Mouse (Mus musculus): ENCODE results near the gene Serinc5.
"Not testable (repeated sequence)": the region's sequence is repeated elsewhere in the genome, so short reads cannot be mapped to it uniquely, and the experiment has no call there.

Gene Serinc5

DNA sequence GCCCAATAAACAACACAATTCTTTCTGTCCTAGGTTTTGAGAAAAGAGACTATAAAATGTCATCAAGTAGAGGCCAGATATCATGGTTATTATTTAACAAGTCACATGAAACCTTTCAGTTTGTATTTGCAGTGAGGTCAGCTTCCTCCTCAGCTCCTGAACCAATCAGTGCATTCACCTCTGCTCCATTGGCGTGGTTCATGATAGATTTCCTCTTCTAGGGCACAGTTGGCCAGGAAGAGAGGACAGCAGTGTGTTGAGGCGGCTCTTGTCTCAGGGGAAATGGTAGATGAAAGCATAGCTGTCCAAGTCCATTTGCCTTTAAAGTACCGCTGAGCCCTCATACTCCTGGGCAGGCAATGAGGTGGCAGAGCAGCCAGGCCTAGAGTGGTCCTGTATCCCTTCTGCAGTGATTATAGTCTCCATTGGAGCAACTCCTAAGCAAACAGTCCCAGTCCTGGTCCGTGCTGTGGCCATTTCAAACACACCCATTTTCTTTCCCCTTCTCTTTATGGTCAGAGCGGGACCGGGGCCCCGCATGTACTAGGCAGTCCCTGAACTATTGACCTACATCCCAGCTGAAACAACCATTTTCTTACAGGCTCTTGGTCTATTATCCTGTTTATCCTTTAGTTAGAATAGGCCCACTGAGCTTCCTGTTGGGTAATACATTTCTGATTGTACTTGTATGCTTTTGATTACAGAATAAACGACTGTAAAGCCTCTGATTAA is 51.8 kb downstream of the Serinc5 start:
- no peak for DNase-seq (ENCODE audit: low read depth, low spot score)

DNA sequence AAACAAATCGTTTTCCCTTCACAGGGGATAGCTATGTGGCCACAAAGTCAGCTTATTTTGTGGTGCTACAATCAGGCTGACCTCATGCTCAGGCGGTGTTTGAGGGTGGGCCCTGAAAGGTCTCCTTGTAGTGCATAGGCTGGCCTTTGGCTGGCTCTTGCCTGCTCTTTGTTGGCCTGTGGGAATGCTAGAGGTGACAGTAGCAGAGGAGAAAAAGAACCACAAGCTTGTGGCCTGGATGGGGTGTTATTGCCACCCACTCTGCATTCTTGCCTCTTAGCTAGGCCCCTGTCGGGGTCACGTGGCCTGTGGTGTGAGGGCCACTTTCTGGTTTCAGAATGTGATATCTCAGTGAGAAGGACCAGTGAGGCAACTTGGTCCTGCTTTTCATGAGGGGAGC is 54.1 kb downstream of the Serinc5 start:
- DNase-seq (ENCODE audit: low read depth, low spot score): no peak

- peak; percentile 65 for DNase-seq (ENCODE audit: low read depth, low spot score)
Observed at GRCm38 (mm10) chr13:92668214-92668985, 57.5 kb downstream of the Serinc5 start.

DNA sequence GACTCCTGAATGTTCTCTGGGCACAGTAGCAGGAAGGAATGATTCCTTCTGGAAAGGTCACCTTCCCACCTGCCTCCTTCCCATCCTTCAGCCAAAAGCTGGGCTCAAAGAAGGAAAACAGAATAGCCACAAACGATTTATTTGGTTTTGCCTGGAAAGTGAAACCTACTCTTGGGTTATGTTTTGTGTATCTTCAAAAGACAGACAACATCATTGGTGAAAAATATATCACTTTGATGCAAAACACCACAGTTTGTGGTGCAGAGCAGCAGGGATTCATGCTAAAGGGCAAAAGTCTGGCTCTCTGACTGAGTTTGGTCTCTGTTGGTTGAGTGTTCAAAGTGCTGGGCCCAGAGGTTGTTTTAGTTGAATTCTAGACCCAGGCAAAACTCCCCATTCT is 60.8 kb downstream of the Serinc5 start:
- DNase-seq (ENCODE audit: low read depth, low spot score): no peak

GRCm38 (mm10) chr13:92674676-92675075 is 63.8 kb downstream of the Serinc5 start:
- no peak for DNase-seq (ENCODE audit: low read depth, low spot score)

GRCm38 (mm10) chr13:92675308-92675707 is 64.4 kb downstream of the Serinc5 start:
- DNase-seq (ENCODE audit: low read depth, low spot score): peak; percentile 57

GRCm38 (mm10) chr13:92675897-92676584 is 65.2 kb downstream of the Serinc5 start:
- peak; percentile 59 for DNase-seq (ENCODE audit: low read depth, low spot score)

- no peak for DNase-seq (ENCODE audit: low read depth, low spot score)
Observed at GRCm38 (mm10) chr13:92677656-92678055, 66.8 kb downstream of the Serinc5 start.

DNA sequence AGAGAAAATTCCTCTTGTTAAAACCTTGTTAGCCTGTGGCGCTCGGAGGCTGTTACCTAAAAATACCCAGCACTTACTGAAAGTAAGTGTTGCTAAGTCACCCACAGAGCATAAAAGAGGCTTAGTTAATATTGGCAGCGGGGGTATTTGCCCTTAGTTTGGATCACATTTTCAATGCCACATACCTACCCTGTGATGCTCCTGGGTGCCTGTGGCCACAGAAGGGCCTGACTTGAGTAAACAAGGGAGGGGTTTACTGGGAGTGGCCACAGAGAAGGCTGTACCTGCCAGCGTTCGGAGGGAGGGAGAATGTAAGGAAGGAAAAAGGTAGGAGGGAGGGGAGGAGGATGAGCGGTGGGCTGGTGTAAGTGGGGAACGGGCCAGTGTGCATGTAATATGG is 68.8 kb downstream of the Serinc5 start:
- no peak for DNase-seq (ENCODE audit: low read depth, low spot score)

- DNase-seq (ENCODE audit: low read depth, low spot score): no peak
Observed at GRCm38 (mm10) chr13:92681541-92681940, 70.7 kb downstream of the Serinc5 start.

- DNase-seq (ENCODE audit: low read depth, low spot score): no peak
Observed at GRCm38 (mm10) chr13:92682833-92683232, 71.9 kb downstream of the Serinc5 start.

DNA sequence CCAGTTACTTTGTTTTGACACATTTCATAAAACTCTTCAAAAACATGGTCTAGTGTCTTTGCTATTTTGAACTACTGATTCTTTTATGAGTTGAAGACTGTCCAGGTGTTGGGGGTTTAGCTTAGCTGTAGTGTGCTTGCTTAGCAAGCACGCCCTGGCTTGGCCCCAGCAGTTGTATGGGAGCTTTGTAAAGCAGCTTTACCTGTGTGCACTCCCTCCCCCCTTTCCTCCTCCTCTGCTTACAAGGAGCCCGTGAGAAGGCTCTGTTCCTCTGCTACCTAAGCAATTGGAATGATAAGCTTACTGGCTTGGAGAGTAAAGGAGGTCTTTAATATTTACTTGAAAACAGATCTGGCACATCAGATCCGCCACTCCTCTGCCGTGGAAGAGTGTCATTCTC is 72.6 kb downstream of the Serinc5 start:
- no peak for DNase-seq (ENCODE audit: low read depth, low spot score)

- DNase-seq (ENCODE audit: low read depth, low spot score): no peak
Observed at GRCm38 (mm10) chr13:92684310-92684709, 73.4 kb downstream of the Serinc5 start.

DNA sequence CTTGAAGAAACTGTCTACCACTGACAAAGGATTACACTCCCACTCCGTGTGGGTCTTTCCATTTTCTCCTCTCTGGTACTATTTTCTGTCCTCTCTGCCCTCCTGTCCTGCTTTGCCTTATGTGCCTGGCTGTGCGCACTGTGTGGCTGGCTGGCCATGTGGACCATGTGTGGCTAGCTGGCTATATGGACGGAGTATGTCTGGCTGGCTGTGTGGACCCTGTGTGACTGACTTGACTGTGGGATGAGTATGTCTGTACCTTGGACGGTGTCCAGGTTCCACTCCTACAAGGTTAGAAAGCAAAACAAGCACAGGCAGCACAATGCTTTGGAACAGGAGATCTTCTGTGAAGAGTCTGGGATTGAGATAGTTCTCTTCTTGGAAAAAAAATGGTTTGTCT is 74.4 kb downstream of the Serinc5 start:
- DNase-seq (ENCODE audit: low read depth, low spot score): no peak

DNA sequence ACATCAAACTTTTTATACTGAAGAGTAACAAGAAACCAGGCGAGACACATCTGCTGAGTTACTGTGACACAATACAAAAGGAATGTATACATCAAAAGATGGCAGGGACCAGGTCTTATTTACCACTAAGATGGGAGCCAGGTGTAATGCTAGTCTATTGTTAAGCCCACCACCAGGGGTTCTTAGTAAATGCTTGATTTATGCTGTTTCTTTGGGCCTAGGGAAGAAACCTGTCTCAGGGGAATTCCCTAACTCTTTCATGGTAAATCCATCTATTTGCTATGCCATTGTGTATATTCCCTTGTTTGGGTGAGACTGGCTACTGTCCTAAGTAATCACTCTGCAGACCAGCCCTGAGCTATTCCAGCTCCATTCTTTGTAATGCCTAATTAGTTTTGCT is 76.3 kb downstream of the Serinc5 start:
- DNase-seq (ENCODE audit: low read depth, low spot score): not testable (repeated sequence)

DNA sequence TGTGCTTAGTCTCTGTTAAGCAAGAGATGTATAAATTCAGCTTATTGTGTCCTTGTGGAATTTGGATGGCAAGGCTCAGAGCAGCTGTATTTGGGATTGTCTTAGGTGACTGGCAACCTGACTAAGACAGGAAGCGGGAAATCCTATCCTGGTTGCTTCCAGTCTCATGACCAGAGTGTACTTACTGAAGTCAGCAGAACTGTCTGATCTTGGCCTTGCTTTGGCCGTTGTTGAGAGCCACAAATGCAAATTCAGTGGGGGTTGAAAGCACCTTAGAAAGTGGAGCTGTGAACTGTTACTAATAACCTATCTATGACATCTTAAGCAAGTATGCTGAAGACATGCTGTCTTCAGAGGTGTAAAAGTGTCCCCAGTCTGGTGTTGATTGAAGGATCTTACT is 78.2 kb downstream of the Serinc5 start:
- no peak for DNase-seq (ENCODE audit: low read depth, low spot score)

DNA sequence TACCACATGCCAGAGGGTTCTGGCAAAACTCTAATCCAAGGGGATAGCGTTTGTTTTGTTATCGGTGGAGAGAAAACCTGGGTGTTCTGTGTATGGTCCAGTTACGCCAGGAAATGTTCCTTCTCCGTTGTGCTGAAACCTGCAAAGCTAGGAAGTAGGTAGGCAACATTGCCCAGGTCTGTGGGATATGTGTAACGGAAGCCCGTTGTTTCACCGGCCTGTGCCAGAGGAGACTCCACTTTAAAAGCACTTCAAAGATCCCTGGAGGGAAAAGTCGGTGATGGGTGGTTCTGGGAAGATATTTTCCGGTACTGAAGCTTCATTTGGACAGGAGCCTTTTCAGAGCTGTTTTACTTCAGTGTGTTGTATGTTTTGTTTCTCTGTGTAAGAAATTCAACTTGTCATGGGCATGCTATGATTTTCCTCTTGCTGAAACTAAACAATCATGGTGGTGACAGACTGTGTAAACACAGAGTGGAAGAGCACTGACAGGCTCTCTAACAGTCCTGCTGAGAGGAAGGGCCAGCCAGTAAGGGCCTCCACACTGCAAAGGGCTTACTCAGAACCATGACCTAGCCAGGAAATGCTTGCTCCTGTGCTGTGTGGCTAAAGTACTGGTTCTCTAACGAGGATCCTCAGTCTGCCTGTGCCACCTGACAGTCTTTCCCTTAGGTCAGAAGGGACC is 83.1 kb downstream of the Serinc5 start:
- DNase-seq (ENCODE audit: low read depth, low spot score): no peak

GRCm38 (mm10) chr13:92696491-92696939 is 85.6 kb downstream of the Serinc5 start:
- no peak for DNase-seq (ENCODE audit: low read depth, low spot score)

DNA sequence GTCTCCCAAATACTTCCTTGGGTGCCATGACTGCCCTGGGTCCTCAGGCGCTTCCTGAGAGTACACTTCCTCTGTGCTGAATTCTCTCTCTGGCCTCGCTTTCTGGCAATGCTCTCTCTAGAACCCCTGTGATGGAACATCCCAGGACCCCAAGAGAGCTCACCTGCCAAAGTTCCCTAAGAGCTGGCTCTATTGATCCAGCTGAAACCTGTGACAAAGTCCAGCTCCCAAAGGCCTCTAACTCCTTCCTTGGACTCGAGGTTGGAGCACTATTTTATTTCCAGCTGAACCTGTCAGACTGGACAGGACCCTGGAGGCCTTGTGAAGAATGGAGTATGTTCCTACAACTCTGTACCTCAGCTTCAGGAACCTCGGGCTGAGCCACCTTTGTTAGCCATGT is 86.2 kb downstream of the Serinc5 start:
- DNase-seq (ENCODE audit: low read depth, low spot score): no peak

GRCm38 (mm10) chr13:92698781-92699180 is 87.9 kb downstream of the Serinc5 start:
- no peak for DNase-seq (ENCODE audit: low read depth, low spot score)

GRCm38 (mm10) chr13:92699395-92699794 is 88.5 kb downstream of the Serinc5 start:
- DNase-seq (ENCODE audit: low read depth, low spot score): no peak

DNA sequence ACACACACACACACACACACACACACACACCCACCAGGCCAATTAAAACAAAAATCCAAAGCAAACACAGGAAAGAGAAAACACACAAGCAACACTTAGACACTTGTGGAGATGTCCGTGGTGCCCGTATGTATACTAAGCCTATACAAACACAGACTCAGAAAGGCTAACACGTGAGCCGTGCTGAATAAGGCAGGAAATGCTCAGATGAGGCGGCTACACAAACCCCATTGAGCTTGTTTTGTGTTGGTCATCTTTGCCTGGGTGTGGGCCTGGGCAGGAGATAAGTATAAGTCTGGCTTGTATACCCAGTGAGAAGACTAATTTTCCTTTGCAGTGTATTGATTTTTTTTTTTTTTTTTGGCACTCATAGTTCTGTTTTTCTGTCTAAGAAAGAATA is 91.1 kb downstream of the Serinc5 start:
- DNase-seq (ENCODE audit: low read depth, low spot score): no peak
